Mouse (Mus musculus): ENCODE results near the gene Alyref. TPM values are rescaled to one million over a fixed set of nuclear protein-coding genes. Genes with fewer than 3 reads are reported as not detected.

Alyref gene
- total RNA-seq (2021) = 10 to 100 TPM; 36.0 to 44.7 TPM
- long read RNA-seq, experiment 1, transcript Alyref-201 (6 exons, 3,527 nt) = major isoform, 53 of 58 reads
- long read RNA-seq, experiment 1, partial matches to known transcripts = 1 of 58 reads
- long read RNA-seq, experiment 1, other reads (novel, unspliced or antisense) = 4 of 58 reads
- long read RNA-seq, experiment 2, transcript Alyref-201 (6 exons, 3,527 nt) = major isoform, 60 of 66 reads
- long read RNA-seq, experiment 2, partial matches to known transcripts = 1 of 66 reads
- long read RNA-seq, experiment 2, other reads (novel, unspliced or antisense) = 5 of 66 reads

DNA sequence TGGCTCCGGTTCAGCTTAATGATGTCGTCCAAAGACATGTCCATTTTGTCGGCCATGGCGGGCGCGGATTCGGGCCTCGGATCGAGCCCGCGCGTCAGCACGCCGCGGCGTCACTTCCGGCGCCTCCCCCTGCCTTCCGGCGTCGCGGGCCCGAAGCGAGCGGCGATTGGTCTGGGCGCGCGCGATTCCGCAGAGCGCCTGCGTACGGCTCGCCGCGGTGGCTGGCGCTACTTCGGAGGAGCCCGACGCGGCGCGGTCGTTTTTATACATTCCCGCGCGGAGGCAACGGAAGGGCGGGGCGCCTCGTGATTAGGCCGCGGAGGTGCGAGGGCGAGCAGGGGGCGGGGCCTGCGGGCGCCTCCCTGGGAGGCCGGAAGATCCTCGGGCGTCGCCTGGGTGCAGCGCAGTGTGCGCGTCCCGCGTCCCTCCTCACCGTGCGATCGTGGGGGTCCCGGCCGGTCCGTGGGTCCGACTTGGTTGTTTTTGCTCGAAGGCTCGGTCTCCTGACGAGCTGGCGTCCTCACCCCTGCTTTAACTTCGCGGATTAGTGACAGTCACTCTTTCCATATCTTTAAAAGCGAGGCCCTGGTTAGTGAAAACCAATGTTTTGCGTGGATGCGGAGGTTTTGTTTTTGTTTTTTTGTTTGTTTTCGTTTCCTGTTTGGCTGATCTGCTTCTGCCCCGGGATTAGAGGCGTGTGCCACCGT lies at the start of gene Alyref, which contains the start of gene Anapc11:
Gene Alyref, minus strand, starts transcription at position 83 of the 707 bp plus-strand sequence.
Gene Anapc11, plus strand, starts transcription at position 139 of the 707 bp plus-strand sequence.
- peak within 1 kb of the TSS; percentile 94 for H3K4me3 ChIP-seq
- intact Hi-C loops (cut with DNase I) = no loop called here
- H3K27ac ChIP-seq = peak within 1 kb of the TSS; percentile 86
- no peak; the same call in 1 of the 2 replicates for TF ChIP-seq CTCF (IDR thresholded peaks at IDR 0.05)
- DNase-seq = peak; percentile 98

DNA sequence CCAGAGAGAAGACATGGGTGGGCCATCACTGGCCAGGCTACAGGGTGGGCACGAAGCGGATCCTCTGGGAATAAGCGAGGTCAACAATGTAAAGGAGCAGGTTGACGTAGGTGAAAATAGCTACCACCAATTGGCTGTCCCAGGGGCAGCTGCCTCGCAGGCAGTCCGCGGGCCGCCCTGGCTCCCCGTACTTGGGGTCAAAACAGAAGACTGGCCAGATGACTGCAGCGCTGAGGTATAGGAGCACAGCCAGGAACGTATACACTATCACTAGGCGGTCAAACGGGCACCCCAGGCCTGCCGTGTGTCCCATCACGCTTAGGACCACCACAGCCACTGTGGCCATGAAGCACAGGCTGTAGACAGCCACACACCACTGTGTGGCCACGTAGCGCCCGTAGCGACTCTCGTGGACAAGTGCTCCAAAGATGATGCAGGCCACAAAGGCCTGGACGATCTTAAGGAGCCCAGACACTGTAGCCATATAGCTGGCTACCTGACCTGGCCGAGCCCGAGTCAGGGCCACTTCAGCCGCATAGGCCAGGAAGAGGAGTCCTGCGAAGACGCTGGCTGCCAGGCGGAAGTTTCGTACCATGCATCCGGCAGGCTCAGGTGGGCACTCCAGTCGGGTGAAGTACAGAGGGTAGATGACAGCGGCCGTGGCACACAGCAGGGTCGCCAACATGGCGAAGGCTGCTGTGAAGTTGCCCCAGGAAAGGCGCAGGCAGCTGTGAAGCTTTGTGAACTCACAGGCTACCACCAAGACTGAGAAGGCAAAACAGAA lies 49.1 kb upstream of the Alyref start:
- Histone ChIP-seq H3K4me3 (peak overlapping the region; percentile 76), H3K27ac (peak overlapping the region; percentile 99)

DNA sequence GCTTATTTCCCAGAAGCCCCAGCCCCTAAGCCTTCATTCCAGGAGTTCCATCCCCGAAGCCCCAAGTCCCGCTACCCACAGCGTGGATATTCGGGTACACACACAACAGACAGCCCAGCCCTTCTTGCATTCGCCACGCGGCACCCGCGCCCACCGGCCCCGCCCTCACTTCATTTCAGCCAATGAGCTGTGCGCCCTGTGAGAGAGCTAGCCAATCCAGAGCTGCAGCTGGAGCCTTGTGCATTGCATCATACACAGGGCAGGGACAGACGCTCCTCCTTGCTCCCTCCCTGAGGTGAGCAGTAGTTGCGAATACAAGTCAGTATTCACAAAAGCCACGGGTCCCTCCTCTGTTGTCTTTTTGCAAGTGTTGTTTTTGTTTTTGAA lies 45.4 kb upstream of the Alyref start, which contains the start of gene Pycr1:
Gene Pycr1, minus strand, starts transcription at position 169 of the 387 bp plus-strand sequence.
- H3K27ac ChIP-seq = peak within 1 kb of the TSS; percentile 85
- intact Hi-C loops (cut with DNase I) = no loop called here
- peak; percentile 96 for DNase-seq
- no peak for TF ChIP-seq CTCF (IDR thresholded peaks at IDR 0.05)
- peak within 1 kb of the TSS; percentile 76 for H3K4me3 ChIP-seq

More for the DNA sequence above, 49.1 kb upstream of the Alyref start:
- intact Hi-C loops (cut with DNase I) = no loop called here
- TF ChIP-seq CTCF (IDR thresholded peaks at IDR 0.05) = no peak
- DNase-seq = peak; percentile 56

DNA sequence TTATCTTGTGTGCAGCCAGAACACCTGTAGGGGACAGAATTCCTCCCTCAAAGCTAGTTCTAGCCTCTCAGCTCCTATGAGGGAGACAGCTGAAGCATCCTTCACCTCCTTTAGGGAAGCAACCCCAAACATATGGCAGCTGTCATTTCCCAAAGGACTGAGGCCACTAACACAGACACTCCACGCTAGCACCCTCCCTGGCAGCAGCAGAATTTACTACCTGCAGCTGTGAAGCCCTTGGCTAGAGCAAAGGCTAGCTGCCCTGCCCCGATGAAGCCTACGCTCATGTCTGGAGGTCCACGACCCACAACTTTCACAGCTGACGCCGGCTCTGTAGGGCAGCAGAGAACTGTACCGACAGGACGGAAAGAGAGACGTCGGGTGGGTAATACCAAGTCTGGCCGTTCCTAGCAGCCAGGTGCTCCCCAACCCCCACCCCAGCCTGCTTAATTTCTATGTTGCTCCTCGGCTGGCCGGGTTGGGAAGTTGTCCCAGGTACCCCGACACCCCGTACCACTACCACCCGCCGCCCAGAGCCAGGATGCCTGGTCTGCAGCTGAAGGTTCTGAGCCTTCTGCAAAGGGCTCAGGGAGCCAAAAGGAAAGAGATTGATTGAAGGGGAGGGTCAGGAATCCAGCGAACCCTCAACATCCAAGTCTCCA lies 44.9 kb upstream of the Alyref start:
- H3K4me3 ChIP-seq = peak overlapping the region; percentile 76
- TF ChIP-seq CTCF (IDR thresholded peaks at IDR 0.05) = no peak
- H3K27ac ChIP-seq = peak overlapping the region; percentile 85
- intact Hi-C loops (cut with DNase I) = no loop called here
- DNase-seq = peak; percentile 54

DNA sequence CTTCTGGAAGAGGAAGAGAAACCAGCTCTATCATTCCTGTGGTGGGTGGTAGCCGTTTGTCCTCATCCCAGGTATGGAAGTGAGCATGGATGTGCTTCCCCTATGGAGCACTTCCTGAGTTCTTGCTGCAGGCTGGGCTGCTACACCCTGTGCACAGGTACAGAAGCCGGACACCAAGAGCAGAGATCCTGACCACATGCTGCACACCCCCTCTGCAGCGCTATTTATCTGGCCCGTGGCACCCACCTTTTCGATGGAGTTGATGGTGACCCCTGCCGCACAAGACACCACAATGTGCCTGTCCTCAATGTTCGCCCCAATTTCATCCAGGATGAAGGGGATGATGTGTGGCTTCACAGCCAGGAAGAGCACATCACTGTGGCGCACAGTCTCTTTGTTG lies 43.7 kb upstream of the Alyref start:
- Histone ChIP-seq H3K4me3 (no peak overlapping the region), H3K27ac (no peak overlapping the region)
- no peak for DNase-seq
- no peak for TF ChIP-seq CTCF (IDR thresholded peaks at IDR 0.05)
- intact Hi-C loops (cut with DNase I) = no loop called here

DNA sequence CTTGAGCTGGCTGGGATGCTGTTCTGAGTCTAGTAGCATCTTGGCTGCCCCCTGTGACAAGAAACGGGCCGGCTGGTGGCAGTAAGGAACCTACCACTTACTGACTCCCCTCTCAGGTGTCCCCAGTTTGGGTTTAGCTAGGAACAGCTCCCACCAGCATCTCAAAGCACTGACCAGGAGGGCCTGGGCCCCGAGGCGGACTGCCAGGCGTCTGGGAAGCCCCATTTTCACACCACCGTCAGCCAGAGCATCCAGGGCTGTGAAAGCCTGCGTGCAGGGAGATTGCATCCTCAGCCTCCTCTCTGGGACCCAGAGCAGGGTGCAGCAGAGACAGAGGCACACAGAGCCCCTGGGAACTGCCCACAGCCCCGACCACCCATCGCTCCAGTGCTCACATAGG lies 43.1 kb upstream of the Alyref start:
- intact Hi-C loops (cut with DNase I) = no loop called here
- Histone ChIP-seq H3K4me3 (no peak overlapping the region), H3K27ac (no peak overlapping the region)
- no peak for TF ChIP-seq CTCF (IDR thresholded peaks at IDR 0.05)
- DNase-seq = no peak

DNA sequence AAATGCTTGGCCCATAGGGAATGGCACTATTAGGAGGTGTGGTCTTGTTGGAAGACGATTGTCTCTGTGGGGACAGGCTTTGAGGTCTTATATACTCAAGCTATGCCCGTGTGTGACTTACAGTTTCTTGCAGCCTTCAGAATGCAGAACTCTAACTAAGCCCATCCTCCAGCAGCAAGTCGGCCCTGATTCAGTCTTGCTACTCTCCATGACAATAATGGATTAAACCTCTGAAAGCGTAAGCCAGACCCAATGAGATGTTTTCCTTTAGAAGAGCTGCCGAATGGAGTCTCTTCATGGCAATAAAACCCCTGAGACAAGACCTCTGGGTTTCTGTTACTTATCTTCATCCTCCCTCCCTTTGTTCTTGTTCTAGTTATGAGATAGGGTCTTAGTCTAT lies 36.6 kb upstream of the Alyref start:
- TF ChIP-seq CTCF (IDR thresholded peaks at IDR 0.05) = no peak
- intact Hi-C loops (cut with DNase I) = no loop called here
- Histone ChIP-seq H3K4me3 (no peak overlapping the region), H3K27ac (no peak overlapping the region)
- DNase-seq = no peak

DNA sequence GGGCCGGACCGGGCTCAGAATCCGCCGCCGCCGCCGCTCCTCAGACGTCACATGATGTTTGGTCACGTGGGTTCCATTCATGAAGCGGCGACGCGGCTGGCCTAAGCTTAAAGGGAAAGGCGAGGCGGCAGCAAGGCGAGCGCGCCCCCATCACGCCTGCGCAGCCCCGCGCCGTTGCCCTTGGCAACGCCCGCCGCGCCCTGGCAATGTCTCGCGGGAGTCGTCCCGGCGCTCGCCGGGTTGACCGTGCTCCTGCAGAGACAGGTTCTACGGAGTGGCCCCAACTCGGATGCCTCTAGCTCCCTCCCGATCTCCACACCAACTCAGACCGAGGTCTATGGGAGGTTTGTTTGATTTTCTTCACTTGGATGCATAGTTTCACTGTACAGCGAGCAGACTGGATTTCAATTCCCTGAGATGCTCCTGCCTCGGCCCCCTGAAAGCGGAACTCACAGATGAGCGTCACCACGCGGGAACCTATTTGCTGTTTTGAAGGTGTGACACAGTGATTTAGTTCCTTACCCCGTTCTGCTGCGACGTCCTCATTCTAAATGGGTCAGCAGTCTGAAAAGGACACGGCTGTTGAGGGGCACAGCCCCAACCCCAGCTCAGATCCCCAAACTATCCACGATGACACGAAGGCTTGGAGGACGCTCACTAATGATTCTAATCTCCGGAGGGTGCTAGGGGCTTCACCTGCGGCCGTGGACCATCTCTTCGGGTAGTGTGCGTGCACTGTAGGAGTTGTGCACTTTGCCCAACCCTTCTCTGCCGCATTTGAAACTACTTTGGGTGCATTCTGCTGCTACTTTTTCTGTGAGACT lies 35.6 kb upstream of the Alyref start, which contains the start of gene Mafg:
Gene Mafg, minus strand, starts transcription at position 81 of the 824 bp plus-strand sequence.
- intact Hi-C loops (cut with DNase I) = no loop called here
- peak within 1 kb of the TSS; percentile 96 for H3K4me3 ChIP-seq

DNA sequence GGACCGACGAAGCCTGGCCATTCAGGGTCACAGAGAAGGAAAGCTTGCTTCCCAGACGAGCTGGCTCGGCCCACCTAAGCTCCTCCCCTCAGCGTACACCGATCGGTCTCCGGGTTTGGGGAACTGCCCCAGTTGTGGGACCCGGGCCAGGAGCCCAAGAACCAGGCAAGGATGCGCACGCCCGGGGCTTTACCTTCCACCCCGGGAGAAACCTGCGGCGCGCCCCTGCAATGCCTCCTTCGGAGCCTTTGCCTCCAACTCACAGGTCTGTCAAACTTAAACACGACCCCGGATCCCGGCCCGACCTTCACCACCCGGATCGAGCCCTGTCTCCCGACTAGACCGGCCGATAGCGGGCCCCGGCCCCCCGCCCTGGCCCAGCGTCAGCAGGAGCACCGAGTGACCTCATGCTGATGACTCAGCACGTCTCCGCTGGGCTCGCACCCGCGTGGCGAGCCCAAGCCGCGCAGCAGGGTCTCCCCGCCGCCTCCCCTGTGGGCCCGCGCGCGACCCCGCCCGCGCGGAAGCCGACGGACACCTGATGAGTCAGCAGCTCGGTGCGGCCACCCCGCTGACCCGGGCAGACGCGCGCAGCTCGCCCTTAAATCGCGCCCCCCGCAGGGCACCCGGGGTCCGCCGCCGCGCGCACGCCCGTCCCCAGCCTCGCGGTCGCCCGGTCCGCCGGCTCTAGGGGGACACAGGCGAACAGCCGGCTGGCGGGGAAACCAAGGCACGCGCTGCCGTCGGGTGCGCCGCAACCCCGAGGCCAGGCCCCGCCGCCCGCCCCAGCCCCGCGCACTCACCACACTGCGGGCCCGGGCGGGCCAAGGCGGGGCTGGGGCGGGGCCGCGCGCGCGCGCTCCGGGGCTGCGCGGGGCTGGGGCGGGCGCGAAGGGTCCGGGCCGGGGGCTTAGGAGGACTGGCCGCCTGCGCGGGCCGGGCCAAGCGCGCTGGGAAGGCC lies 34.7 kb upstream of the Alyref start:
- H3K4me3 ChIP-seq = peak overlapping the region; percentile 96
- peak; percentile 16; the same call in 1 of the 2 replicates for TF ChIP-seq CTCF (IDR thresholded peaks at IDR 0.05)
- H3K27ac ChIP-seq = peak overlapping the region; percentile 98
- DNase-seq = peak; percentile 91
- intact Hi-C loops (cut with DNase I) = no loop called here

More for the DNA sequence above, 35.6 kb upstream of the Alyref start, which contains the start of gene Mafg:
- no peak for TF ChIP-seq CTCF (IDR thresholded peaks at IDR 0.05)
- DNase-seq = peak; percentile 95
- peak within 1 kb of the TSS; percentile 98 for H3K27ac ChIP-seq

DNA sequence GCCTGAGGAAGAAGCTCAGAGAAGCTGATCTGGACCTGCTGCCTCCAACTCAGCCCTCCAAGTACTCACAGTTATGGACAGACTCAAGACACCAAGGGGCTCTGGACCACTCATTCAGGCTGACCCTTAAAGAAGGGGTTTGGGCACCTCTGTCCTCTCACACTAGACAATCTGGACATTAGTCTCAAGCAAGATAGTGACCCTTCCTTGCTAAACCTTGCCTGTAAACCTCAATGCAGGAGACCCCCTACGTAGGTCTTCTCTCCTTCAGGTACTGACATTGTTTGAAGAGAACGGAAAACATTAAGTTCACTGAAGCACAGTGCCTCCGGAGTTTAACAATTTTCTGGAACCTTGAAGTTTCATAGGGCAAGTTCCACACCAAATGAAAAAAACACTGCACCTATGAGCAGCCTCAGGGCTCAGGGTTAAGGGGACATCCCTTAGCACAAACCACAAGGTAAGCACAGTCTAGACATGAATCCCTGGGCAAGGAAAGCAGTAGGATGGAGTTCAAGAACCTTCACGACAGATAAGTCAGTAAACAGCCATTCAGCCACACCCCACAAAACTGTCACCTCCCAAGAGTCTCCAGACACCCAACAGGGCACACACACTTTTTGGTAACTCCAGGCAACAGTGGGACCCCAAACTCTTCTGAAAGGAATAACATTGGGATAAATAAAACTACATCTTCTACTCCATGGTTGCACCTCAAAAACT lies 33.7 kb upstream of the Alyref start:
- no peak for TF ChIP-seq CTCF (IDR thresholded peaks at IDR 0.05)
- intact Hi-C loops (cut with DNase I) = no loop called here
- peak overlapping the region; percentile 96 for H3K4me3 ChIP-seq
- H3K27ac ChIP-seq = peak overlapping the region; percentile 98
- no peak for DNase-seq
